Mouse (Mus musculus): ENCODE results near the gene St6galnac3.

Gene St6galnac3

GRCm38 (mm10) chr3:153169744-153170143, 555.2 kb downstream of the St6galnac3 start:
- no peak for DNase-seq (ENCODE audit: low spot score in 2 of 2)

- DNase-seq (ENCODE audit: low spot score in 2 of 2): peak in 1 of 2 experiments; percentile 24
Measured at GRCm38 (mm10) chr3:153161676-153162075, 563.3 kb downstream of the St6galnac3 start.

- DNase-seq (ENCODE audit: low spot score in 2 of 2): peak in 1 of 2 experiments; percentile 7
Measured at GRCm38 (mm10) chr3:153160683-153161082, 564.3 kb downstream of the St6galnac3 start.

GRCm38 (mm10) chr3:153148887-153149286, 576.1 kb downstream of the St6galnac3 start:
- no peak for DNase-seq (ENCODE audit: low spot score in 2 of 2)

Data from right cerebral cortex, postnatal 10 days (tissue).